Mouse (Mus musculus) neural tube, postnatal 0 days (tissue): ENCODE results near the gene Gm21750. TPM values are rescaled to one million over a fixed set of nuclear protein-coding genes. Genes with fewer than 3 reads are reported as not detected.

Source experiments
- polyA plus RNA-seq: library from polyadenylated mRNA; unstranded; fragments of >200 nt; fragmentation: Nextera tagmentation; extraction: Ambion mirVana; gene quantifications from 2 replicates; pipeline ENCODE4 v1.2.1, GENCODE M21; 2015

Gene Gm21750
- polyA plus RNA-seq: not detected in 2 replicates

GRCm38 (mm10) chr14:73660925-73661324 is at the start of gene Gm21750:
Gm21750 (plus strand) TSS chr14:73661225.

Other genes starting within 250 kb of the Gm21750 start
- 57.9 and 65.7 TPM in 2 replicates for gene Med4, start 151.2 kb upstream of the Gm21750 start, polyA plus RNA-seq
- gene Sucla2, start 135.9 kb upstream of the Gm21750 start, polyA plus RNA-seq: 150 and 163 TPM in 2 replicates
- 7.7 and 8.9 TPM in 2 replicates for gene Nudt15, start 113.0 kb upstream of the Gm21750 start, polyA plus RNA-seq